Mouse (Mus musculus): ENCODE measurements around the gene Nfib. TPM values are rescaled to one million over a fixed set of nuclear protein-coding genes. Genes with fewer than 3 reads are reported as not detected.

Gene Nfib
- total and polyA plus RNA-seq, 3 experiments, result not detected

DNA sequence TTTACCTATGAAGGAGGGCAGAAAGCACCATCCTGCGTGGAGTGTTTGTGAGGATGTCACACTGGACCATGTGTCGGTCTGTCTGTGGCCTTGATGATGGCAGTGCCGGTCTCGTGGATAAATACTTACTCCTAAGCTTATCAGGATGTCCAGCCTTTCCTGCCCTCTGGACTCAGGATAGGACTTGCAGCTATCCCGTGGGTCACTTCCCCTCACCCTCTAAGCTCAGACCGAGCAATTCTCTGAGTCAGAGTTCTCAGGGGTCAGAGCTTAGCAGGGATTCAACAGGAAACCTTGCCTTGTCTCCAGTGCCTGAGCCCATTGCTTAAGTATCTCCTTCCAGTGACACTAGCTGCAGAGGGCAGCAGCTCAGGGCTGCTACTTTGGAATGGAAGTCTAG lies 4.1 kb upstream of the Nfib start:
- Histone ChIP-seq H3K36me3 (ENCODE audit: control insufficient read depth in 1 of 2, insufficient read depth in 2 of 2, low read length in 2 of 2) (no peaks in the 10 kb centered on the region), H3K27ac (ENCODE audit: control insufficient read depth, low read depth, low read length) (no peak overlapping the region)

GRCm38 (mm10) chr4:82706012-82706411 lies 462 bp upstream of the Nfib start:
- Histone ChIP-seq H3K9me3 (replicated peaks; ENCODE audit: insufficient read depth, low read length) (no peaks in the 10 kb centered on the region), H3K9ac (ENCODE audit: control insufficient read depth, low read depth, low read length, poor library complexity, severe bottlenecking) (no peak overlapping the region), H3K4me3 (ENCODE audit: control insufficient read depth in 1 of 2, insufficient read depth in 1 of 2, low read depth in 2 of 2, low read length in 2 of 2) (no peak overlapping the region), H3K79me2 (ENCODE audit: control insufficient read depth, insufficient read depth, low read length, poor library complexity) (no peaks in the 10 kb centered on the region), H3K27me3 (ENCODE audit: control insufficient read depth in 1 of 2, insufficient read depth in 2 of 2, low read length in 2 of 2) (no peaks in the 10 kb centered on the region), H3K27ac (ENCODE audit: control insufficient read depth, low read depth, low read length) (no peak overlapping the region), H3K36me3 (ENCODE audit: control insufficient read depth in 1 of 2, insufficient read depth in 2 of 2, low read length in 2 of 2) (no peaks in the 10 kb centered on the region), H3K4me1 (ENCODE audit: control insufficient read depth in 1 of 2, insufficient read depth in 2 of 2, low read length in 2 of 2) (no peaks in the 10 kb centered on the region)
- TF ChIP-seq RCOR1 (IDR thresholded peaks at IDR 0.05; ENCODE audit: low read depth, low read length), result no peak
- TF ChIP-seq MAZ (IDR thresholded peaks at IDR 0.05; ENCODE audit: low read depth, low read length), result no peak
- no peak for TF ChIP-seq TBP (IDR thresholded peaks at IDR 0.05; ENCODE audit: low read depth, low read length)
- TF ChIP-seq ZMIZ1 (IDR thresholded peaks at IDR 0.05; ENCODE audit: low read depth, low read length), result no peak
- no peak for TF ChIP-seq POLR2AphosphoS2 (IDR thresholded peaks at IDR 0.05; ENCODE audit: low read length)
- TF ChIP-seq CHD1 (IDR thresholded peaks at IDR 0.05; ENCODE audit: low read depth, low read length), result no peak
- TF ChIP-seq ELF1 (IDR thresholded peaks at IDR 0.05; ENCODE audit: low read depth, low read length), result no peak
- TF ChIP-seq USF2 (IDR thresholded peaks at IDR 0.05; ENCODE audit: borderline replicate concordance in 1 of 2, insufficient read depth in 1 of 2, low read depth in 1 of 2, low read length in 2 of 2), result no peak
- TF ChIP-seq ZKSCAN1 (IDR thresholded peaks at IDR 0.05; ENCODE audit: low read depth, low read length), result no peak
- DNase-seq (ENCODE audit: low read depth, low spot score), result no peak

More for the DNA sequence above, 4.1 kb upstream of the Nfib start:
- no peaks in the 10 kb centered on the region for H3K27me3 ChIP-seq (ENCODE audit: control insufficient read depth in 1 of 2, insufficient read depth in 2 of 2, low read length in 2 of 2)
- H3K4me1 ChIP-seq (ENCODE audit: control insufficient read depth in 1 of 2, insufficient read depth in 2 of 2, low read length in 2 of 2), result no peaks in the 10 kb centered on the region
- no peaks in the 10 kb centered on the region for H3K9me3 ChIP-seq (replicated peaks; ENCODE audit: insufficient read depth, low read length)
- no peak for DNase-seq (ENCODE audit: low read depth, low spot score)
- no peak overlapping the region for H3K4me3 ChIP-seq (ENCODE audit: control insufficient read depth in 1 of 2, insufficient read depth in 1 of 2, low read depth in 2 of 2, low read length in 2 of 2)
- no peak for TF ChIP-seq CHD1 (IDR thresholded peaks at IDR 0.05; ENCODE audit: low read depth, low read length)
- TF ChIP-seq RCOR1 (IDR thresholded peaks at IDR 0.05; ENCODE audit: low read depth, low read length), result no peak
- TF ChIP-seq BHLHE40 (IDR thresholded peaks at IDR 0.05; ENCODE audit: borderline replicate concordance, low read depth, low read length), result no peak
- no peak overlapping the region for H3K9ac ChIP-seq (ENCODE audit: control insufficient read depth, low read depth, low read length, poor library complexity, severe bottlenecking)
- H3K79me2 ChIP-seq (ENCODE audit: control insufficient read depth, insufficient read depth, low read length, poor library complexity), result no peaks in the 10 kb centered on the region

DNA sequence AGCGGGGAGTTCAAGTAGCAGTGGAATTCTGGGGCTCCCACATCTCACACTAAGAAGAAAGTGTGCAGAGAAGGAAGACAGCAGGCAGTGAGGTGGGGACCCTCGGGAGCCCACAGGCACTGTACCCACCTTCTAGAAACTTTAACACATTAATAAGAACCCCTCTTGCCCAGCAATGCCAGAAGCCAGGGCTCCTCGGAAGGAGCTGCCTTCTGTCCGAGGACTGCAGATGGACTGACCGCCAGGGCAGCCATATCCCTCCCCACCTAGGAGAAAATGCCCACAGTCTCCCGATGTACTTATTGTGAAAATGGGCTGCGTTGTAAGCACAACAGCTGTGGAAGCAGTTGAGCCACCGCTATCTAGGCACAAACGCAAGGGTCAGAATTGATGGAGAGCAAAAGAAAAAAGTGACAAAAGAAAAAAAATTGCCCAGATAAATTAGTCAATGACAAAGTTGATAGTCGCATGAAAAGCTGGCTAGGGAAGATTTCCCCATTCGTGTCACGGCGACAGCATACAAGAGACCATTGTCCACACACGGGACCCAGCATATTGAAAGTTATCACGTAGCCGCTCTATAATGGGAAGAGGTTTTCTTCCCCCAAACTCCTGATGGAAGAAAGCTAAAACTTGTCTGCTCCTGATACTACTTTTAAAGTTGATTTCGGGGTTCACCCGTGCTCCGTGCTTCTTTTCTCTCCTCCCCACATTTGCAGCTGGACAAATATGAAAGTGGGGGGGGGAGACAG lies 1.3 kb downstream of the Nfib start:
- TF ChIP-seq CHD1 (IDR thresholded peaks at IDR 0.05; ENCODE audit: low read depth, low read length), result no peak
- TF ChIP-seq HCFC1 (IDR thresholded peaks at IDR 0.05; ENCODE audit: low read depth, low read length), result no peak
- TF ChIP-seq MAZ (IDR thresholded peaks at IDR 0.05; ENCODE audit: low read depth, low read length), result no peak
- TF ChIP-seq CTCF (IDR thresholded peaks at IDR 0.05 in 2 of 3, conservative IDR thresholded peaks at IDR 0.05 in 1 of 3; ENCODE audit: control insufficient read depth in 1 of 3, insufficient read depth in 1 of 3, low read depth in 2 of 3, low read length in 3 of 3, poor library complexity in 1 of 3, severe bottlenecking in 1 of 3), result no peak
- no peak for TF ChIP-seq MYB (IDR thresholded peaks at IDR 0.05; ENCODE audit: low read depth, low read length)
- no peak for TF ChIP-seq UBTF (IDR thresholded peaks at IDR 0.05; ENCODE audit: borderline replicate concordance, insufficient read depth, low read depth, low read length)
- TF ChIP-seq POLR2AphosphoS2 (IDR thresholded peaks at IDR 0.05; ENCODE audit: low read length), result no peak
- TF ChIP-seq MAX (IDR thresholded peaks at IDR 0.05; ENCODE audit: low read length), result no peak
- H3K27ac ChIP-seq (ENCODE audit: control insufficient read depth, low read depth, low read length), result no peak overlapping the region
- no peaks in the 10 kb centered on the region for H3K27me3 ChIP-seq (ENCODE audit: control insufficient read depth in 1 of 2, insufficient read depth in 2 of 2, low read length in 2 of 2)
- DNase-seq (ENCODE audit: low read depth, low spot score), result no peak
- no peaks in the 10 kb centered on the region for H3K79me2 ChIP-seq (ENCODE audit: control insufficient read depth, insufficient read depth, low read length, poor library complexity)
- H3K4me1 ChIP-seq (ENCODE audit: control insufficient read depth in 1 of 2, insufficient read depth in 2 of 2, low read length in 2 of 2), result no peaks in the 10 kb centered on the region
- H3K9ac ChIP-seq (ENCODE audit: control insufficient read depth, low read depth, low read length, poor library complexity, severe bottlenecking), result no peak overlapping the region
- no peaks in the 10 kb centered on the region for H3K36me3 ChIP-seq (ENCODE audit: control insufficient read depth in 1 of 2, insufficient read depth in 2 of 2, low read length in 2 of 2)
- H3K9me3 ChIP-seq (replicated peaks; ENCODE audit: insufficient read depth, low read length), result no peaks in the 10 kb centered on the region
- no peak overlapping the region for H3K4me3 ChIP-seq (ENCODE audit: control insufficient read depth in 1 of 2, insufficient read depth in 1 of 2, low read depth in 2 of 2, low read length in 2 of 2)
